Mouse (Mus musculus): ENCODE measurements at regions not wholly inside any gene's neighbourhood (a gene's known extent, or its start where the extent isn't known, plus 50 kb on each side); places are given as distances from the start of the nearest gene placed in this dataset.

DNA sequence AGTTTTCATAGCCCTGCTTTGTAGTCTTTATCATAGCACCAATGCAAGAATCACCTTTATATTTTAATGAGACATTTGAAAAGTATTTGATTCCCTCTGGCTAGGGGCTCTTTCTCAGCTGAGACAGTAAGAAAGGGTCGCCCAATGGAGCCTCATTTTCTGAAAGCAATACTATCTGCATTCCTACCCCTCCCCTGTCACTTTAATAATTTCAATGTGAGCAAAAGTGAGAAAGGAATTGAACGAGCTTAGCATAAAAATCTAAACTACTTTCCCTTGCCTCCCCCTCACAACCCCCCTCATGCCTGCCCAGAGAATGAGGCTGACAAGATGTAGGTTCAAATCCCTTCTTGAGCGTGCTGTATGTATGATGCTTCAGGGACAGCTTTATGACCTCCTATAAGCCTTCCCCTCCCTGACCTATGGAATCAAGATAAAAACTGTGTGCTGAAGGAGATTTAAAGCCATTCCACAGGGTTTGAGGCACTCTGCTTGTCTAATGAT lies 266.6 kb downstream of the Fam49a start:
- ATAC-seq (ENCODE audit: insufficient number of reproducible peaks, low FRiP score, low TSS enrichment, low read depth): no peak
- no peak overlapping the region for H3K4me2 ChIP-seq
- H3K36me3 ChIP-seq: no peaks in the 10 kb centered on the region
- H3K27ac ChIP-seq: no peak overlapping the region
- H3K9me3 ChIP-seq: no peaks in the 10 kb centered on the region
- H3K9ac ChIP-seq: no peak overlapping the region
- H3K4me1 ChIP-seq: peaks cover 10% of the 10 kb centered on the region; the same call in 1 of the 2 replicates
- H3K27me3 ChIP-seq: no peaks in the 10 kb centered on the region
- WGBS: 51% methylated on average over 3 of the region's 3 CpGs
- no peak overlapping the region for H3K4me3 ChIP-seq

DNA sequence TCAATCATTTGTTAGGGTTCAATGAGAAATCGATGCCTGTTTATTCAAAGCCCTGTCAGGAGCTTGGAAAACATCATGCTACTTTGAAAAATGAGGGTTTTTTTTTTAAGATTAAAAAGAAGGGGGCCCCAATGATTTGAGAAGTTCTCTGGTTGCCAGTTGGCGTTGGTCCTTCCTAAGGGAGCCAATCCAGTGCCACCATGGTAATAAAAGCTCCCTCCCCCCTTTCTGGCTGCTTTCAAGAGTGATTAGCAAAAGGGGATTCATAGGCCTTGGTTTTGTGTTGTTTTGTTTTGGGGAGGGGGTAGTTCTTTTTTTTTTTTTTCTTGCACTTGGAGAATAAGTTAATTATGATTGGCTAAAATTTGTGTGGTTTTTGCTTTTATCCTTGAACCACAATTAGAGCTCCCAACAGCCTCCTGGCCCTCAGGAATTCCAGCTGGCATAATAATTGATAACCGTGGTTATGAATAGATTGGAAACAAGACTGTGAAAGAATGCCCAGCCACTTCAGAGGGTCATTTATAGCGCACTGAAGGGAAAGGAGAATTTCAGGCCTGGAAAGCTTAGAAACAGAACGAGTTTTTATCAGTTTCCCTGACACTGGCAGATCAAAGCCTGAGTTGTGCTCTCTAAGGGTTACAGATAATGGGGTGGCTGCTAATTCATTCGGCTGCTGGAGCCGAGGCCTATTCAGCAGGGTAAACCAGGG lies 266.0 kb downstream of the Fam49a start:
- Histone ChIP-seq H3K27me3 (no peaks in the 10 kb centered on the region), H3K36me3 (no peaks in the 10 kb centered on the region), H3K9ac (no peak overlapping the region), H3K27ac (no peak overlapping the region), H3K9me3 (no peaks in the 10 kb centered on the region), H3K4me1 (peaks cover 10% of the 10 kb centered on the region; the same call in 1 of the 2 replicates), H3K4me2 (no peak overlapping the region), H3K4me3 (no peak overlapping the region)
- no peak for ATAC-seq (ENCODE audit: insufficient number of reproducible peaks, low FRiP score, low TSS enrichment, low read depth)
- WGBS: 33% methylated on average over 7 of the region's 7 CpGs

DNA sequence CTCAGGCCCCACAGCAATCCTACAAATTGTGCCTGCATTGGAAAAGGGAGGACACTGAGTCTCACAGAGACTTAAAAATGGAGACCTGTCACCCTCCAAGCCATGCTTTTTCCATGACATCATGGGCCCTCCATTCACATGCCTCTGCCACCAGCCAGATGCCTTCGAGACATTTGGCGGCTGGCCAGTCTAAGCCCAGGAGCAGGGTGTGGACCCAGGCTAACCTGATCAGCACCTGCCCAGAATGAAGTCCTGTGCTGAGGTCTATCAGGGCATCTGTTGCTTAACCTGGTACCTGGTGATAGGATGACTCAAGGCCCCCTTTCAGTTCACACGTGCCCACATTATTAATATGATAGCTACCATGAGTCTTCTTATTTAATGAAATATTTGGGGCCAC lies 265.4 kb downstream of the Fam49a start:
- 60% methylated on average over 3 of the region's 3 CpGs for WGBS
- Histone ChIP-seq H3K4me3 (no peak overlapping the region), H3K27me3 (no peaks in the 10 kb centered on the region), H3K4me1 (peaks cover 10% of the 10 kb centered on the region; the same call in 1 of the 2 replicates), H3K9ac (no peak overlapping the region), H3K9me3 (no peaks in the 10 kb centered on the region), H3K36me3 (no peaks in the 10 kb centered on the region), H3K27ac (no peak overlapping the region), H3K4me2 (no peak overlapping the region)
- ATAC-seq (ENCODE audit: insufficient number of reproducible peaks, low FRiP score, low TSS enrichment, low read depth): no peak

DNA sequence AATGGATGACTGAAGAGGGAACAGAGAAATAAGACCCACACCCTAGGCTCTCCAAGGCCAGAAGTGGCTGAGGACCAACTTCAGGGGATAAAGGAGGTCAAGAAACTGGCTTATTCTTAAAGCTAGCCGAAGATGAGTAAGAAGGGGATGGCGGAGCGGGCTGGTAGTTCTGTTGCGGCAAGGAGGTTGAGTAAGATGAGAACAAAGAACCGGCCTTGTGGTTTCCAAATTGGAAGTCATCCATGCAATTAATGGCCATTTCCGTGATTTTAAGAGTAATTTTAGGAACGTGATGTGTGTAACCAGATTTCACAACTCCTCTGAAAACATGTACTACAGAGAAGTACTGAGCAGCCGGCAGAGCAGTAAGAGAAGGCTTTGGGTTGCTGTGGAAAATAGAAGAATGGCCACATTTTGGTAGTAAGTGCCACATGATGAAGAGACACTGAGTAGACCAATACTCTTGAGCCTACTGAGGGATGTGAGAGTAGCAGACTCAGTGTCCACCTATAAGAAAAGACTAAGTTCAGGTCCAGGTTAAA lies 258.4 kb downstream of the Fam49a start:
- H3K27me3 ChIP-seq: no peaks in the 10 kb centered on the region
- no peak for ATAC-seq (ENCODE audit: insufficient number of reproducible peaks, low FRiP score, low TSS enrichment, low read depth)
- no peaks in the 10 kb centered on the region for H3K36me3 ChIP-seq
- H3K4me1 ChIP-seq: no peaks in the 10 kb centered on the region
- H3K9me3 ChIP-seq: no peaks in the 10 kb centered on the region
- no peak overlapping the region for H3K4me3 ChIP-seq
- H3K9ac ChIP-seq: no peak overlapping the region
- H3K27ac ChIP-seq: no peak overlapping the region
- WGBS: 80% methylated on average over 8 of the region's 8 CpGs
- H3K4me2 ChIP-seq: no peak overlapping the region

DNA sequence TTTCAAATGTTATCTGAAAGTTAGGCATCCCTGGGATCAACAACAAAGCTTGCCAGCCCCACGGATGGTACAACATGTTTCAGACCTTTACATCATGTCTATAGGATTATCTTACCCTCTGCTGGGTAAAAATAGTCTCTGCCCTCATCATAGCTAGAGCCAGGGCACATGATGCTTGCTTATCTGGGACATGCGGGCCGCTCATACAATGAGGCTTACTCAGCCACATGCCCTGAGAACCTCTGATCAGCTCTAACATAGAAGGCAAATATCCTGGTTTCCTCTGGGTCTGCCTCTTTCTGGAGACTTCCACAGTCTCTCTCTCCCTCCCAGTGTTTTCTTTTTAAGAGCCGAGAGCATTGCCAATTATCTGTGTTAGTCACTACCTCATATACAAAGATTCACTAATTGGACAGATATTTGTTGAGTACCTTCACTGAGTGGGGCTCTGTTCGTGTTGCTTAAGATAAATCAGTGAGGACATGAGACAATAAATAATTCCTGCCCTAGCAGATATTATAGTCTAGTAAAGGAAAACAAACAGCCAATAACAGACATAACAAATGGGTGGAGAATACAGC lies 256.6 kb downstream of the Fam49a start:
- Histone ChIP-seq H3K36me3 (no peaks in the 10 kb centered on the region), H3K4me1 (no peaks in the 10 kb centered on the region), H3K4me2 (no peak overlapping the region), H3K9ac (no peak overlapping the region), H3K27ac (no peak overlapping the region), H3K4me3 (no peak overlapping the region), H3K9me3 (no peaks in the 10 kb centered on the region), H3K27me3 (no peaks in the 10 kb centered on the region)
- ATAC-seq (ENCODE audit: insufficient number of reproducible peaks, low FRiP score, low TSS enrichment, low read depth): no peak
- 63% methylated on average over 5 of the region's 5 CpGs for WGBS

DNA sequence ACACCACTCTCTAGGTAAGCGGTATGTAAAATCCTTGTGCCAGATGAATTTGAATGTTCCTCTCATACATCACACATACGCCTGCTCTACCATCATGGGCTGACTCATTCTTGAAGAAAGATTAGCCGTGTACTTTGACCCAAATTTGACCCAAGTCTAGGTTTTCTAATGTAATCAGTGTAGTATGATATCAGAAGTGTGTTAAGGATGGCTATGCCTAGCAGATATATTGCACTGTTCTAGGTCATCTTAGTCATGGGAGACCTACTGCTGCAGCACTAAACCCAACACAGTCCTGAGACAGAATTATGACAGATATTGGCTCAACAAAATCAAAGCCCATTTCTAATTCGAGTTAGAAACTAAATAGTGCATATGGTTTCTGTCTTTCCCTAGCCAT lies 255.1 kb downstream of the Fam49a start:
- Histone ChIP-seq H3K4me3 (no peak overlapping the region), H3K27ac (no peak overlapping the region), H3K36me3 (no peaks in the 10 kb centered on the region), H3K4me1 (no peaks in the 10 kb centered on the region), H3K27me3 (no peaks in the 10 kb centered on the region), H3K9ac (no peak overlapping the region), H3K4me2 (no peak overlapping the region), H3K9me3 (no peaks in the 10 kb centered on the region)
- 85% methylated on average over 4 of the region's 4 CpGs for WGBS
- no peak for ATAC-seq (ENCODE audit: insufficient number of reproducible peaks, low FRiP score, low TSS enrichment, low read depth)

DNA sequence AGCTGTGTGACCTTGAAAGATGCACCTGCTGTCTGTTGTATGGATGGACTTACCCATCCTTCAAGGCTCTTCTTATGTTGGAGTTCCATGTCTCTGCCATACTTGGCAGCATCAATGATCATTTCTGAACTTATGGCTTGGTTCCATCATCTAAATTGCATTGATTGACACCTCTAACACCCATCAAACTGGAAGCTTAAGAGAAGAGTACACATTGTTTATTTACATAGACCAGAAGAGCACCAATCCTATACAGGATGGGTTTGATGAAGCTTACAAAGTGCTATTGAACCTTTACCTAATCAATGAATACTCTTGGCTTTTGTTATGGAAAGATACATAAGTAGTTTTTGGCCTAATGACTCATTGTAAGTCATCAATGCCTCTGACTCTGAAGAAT lies 248.8 kb downstream of the Fam49a start:
- H3K27ac ChIP-seq: no peak overlapping the region
- no peaks in the 10 kb centered on the region for H3K27me3 ChIP-seq
- no peak for ATAC-seq (ENCODE audit: insufficient number of reproducible peaks, low FRiP score, low TSS enrichment, low read depth)
- H3K36me3 ChIP-seq: no peaks in the 10 kb centered on the region
- no peak overlapping the region for H3K4me3 ChIP-seq
- H3K9ac ChIP-seq: no peak overlapping the region
- H3K4me1 ChIP-seq: peaks cover 4% of the 10 kb centered on the region; the same call in 1 of the 2 replicates
- H3K4me2 ChIP-seq: no peak overlapping the region
- H3K9me3 ChIP-seq: no peaks in the 10 kb centered on the region

DNA sequence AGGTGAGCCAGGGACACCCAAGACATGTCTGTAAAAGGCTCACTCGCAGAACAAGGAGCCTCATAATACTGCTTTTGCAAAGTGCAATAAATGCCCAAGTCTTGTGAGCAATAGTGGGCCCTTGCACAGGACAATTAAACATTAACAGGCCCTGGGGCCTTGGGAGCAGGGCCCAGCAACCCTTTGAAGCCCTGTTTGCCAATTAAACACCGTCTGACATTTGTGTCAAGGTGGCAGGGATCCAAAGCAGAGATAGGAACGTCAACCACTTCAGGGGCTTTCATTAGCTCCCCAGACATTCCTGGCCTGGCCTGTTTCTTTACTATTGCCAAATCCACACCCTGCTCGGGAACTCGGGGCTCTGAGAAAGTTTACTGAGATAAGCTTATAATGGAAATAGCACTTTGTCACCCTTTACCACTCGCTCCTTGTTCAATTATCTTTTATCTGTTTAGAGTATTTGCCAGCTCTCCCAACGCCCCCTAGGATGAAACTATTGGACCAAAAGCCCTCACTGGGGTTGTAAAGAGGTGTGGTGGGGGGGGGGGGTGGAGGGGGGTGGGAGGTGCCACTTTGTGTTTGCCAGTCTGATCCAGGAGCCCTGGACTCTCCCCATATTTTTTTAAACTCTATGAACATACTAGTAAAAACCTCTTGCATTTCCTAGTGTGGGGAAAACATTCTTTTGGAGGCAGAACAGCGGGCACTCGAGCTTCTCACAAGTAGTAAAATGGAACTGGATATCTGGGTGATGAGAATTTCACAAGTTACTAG lies 247.4 kb downstream of the Fam49a start:
- Histone ChIP-seq H3K4me1 (peaks cover 4% of the 10 kb centered on the region; the same call in 1 of the 2 replicates), H3K4me2 (no peak overlapping the region), H3K9me3 (no peaks in the 10 kb centered on the region), H3K27ac (no peak overlapping the region), H3K36me3 (no peaks in the 10 kb centered on the region), H3K27me3 (no peaks in the 10 kb centered on the region), H3K9ac (no peak overlapping the region), H3K4me3 (no peak overlapping the region)
- no peak for ATAC-seq (ENCODE audit: insufficient number of reproducible peaks, low FRiP score, low TSS enrichment, low read depth)
- WGBS: 18% methylated on average over 9 of the region's 9 CpGs

DNA sequence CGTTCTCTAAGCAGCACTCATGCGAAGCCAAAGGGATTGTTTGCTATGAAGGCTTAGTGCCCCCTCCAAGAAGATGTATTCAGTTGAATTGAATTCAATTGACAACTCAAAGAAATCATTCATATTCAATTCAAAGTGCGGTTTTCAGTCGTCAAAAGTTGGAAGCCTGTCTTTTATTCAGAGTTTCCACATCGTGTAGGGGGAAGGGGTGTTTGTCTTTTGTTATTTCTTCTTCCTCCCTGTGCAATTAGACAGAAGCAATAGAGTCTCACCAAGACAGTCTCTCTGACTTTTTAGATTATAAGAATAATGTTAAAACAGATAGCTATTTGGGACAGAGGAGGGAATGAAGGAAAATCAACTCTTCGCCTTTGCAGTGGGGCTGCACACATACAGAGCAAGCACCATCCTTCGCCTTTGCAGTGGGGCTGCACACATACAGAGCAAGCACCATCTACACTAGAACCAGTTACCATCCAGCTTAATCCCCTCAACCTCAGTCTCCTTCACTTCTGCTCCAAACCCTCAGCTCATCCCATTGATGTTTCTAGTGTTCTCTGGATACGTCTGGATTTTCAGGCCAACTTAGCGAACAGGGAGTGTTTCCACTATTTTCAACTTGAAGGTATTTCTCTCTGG lies 246.7 kb downstream of the Fam49a start:
- Histone ChIP-seq H3K4me3 (no peak overlapping the region), H3K9ac (no peak overlapping the region), H3K27ac (no peak overlapping the region), H3K27me3 (no peaks in the 10 kb centered on the region), H3K4me1 (peaks cover 4% of the 10 kb centered on the region; the same call in 1 of the 2 replicates), H3K36me3 (no peaks in the 10 kb centered on the region), H3K4me2 (no peak overlapping the region), H3K9me3 (no peaks in the 10 kb centered on the region)
- WGBS: 66% methylated on average over 9 of the region's 9 CpGs
- no peak for ATAC-seq (ENCODE audit: insufficient number of reproducible peaks, low FRiP score, low TSS enrichment, low read depth)

DNA sequence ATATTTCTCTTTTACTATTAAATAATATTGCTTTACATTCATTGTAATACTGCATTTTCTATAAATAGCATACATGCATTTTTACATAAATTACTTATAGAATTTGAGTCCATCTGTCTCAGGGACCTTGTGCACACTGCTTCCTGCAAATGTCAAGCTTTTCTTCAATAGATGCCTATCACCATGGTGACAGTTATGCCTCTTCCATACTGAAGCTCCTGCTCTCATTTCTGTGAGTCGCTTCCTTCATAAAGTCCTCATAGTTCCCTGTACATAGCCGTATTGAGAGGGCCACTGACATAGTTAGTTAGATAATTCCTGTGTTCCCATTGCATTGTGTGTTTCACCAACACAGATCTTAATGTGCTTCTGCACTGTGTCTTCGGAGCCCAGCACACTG lies 244.7 kb downstream of the Fam49a start:
- 91% methylated on average over 3 of the region's 3 CpGs for WGBS
- Histone ChIP-seq H3K9ac (no peak overlapping the region), H3K4me3 (no peak overlapping the region), H3K27ac (no peak overlapping the region), H3K36me3 (no peaks in the 10 kb centered on the region), H3K9me3 (no peaks in the 10 kb centered on the region), H3K4me2 (no peak overlapping the region), H3K27me3 (no peaks in the 10 kb centered on the region), H3K4me1 (peaks cover 4% of the 10 kb centered on the region; the same call in 1 of the 2 replicates)
- no peak for ATAC-seq (ENCODE audit: insufficient number of reproducible peaks, low FRiP score, low TSS enrichment, low read depth)

DNA sequence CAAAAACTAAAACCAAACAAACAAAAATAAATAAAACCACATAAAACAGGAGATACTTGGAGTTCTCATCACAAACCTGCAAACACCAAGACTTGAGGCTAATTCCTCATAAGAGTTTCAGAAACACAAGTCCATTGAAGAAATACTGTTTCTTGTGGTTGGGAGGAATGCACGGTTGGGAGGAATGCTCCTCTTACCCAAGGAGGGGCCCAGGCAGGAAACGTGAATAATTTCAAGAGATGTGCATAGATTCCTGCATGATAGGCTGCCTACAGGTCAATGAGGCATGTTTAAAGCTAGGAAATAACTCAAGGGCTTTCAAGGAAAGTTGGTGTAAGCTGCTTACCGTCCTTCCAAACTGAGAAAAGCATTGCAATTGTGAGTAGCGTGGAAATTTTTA lies 243.7 kb downstream of the Fam49a start:
- H3K9ac ChIP-seq: no peak overlapping the region
- H3K36me3 ChIP-seq: no peaks in the 10 kb centered on the region
- 61% methylated on average over 4 of the region's 4 CpGs for WGBS
- H3K27me3 ChIP-seq: no peaks in the 10 kb centered on the region
- H3K27ac ChIP-seq: no peak overlapping the region
- peaks cover 4% of the 10 kb centered on the region; the same call in 1 of the 2 replicates for H3K4me1 ChIP-seq
- no peak for ATAC-seq (ENCODE audit: insufficient number of reproducible peaks, low FRiP score, low TSS enrichment, low read depth)
- no peak overlapping the region for H3K4me2 ChIP-seq
- no peaks in the 10 kb centered on the region for H3K9me3 ChIP-seq
- H3K4me3 ChIP-seq: no peak overlapping the region
